Mouse (Mus musculus) myocyte (in vitro differentiated cells): ENCODE data around the gene Tbc1d17.
A peak's percentile ranks its signal among the peaks of the same experiment; 100 is the strongest.

Experiments
- MAX ChIP-seq: IDR thresholded peaks from one replicate; pipeline ENCODE4 v1.6.1; 2011; ENCODE audit warnings: low read depth, mild to moderate bottlenecking, control low read depth
- MYOD1 ChIP-seq, 3 experiments: IDR thresholded peaks; one replicate each; pipeline ENCODE4 v1.6.1; 2011; ENCODE audit warnings: control low read depth in 2 of 3, low read depth in 2 of 3, mild to moderate bottlenecking in 2 of 3, moderate library complexity in 1 of 3; ENCODE audit not compliant: insufficient read length in 2 of 3, control insufficient read depth in 1 of 3
- MYOG ChIP-seq, 3 experiments: IDR thresholded peaks; one replicate each; pipeline ENCODE4 v1.6.1; 2011; ENCODE audit warnings: control low read depth in 2 of 3, low read depth in 2 of 3, mild to moderate bottlenecking in 2 of 3; ENCODE audit not compliant: insufficient read length in 2 of 3, control insufficient read depth in 1 of 3, insufficient read depth in 1 of 3
- POLR2A ChIP-seq: IDR thresholded peaks from one replicate; pipeline ENCODE4 v1.6.1; 2011; ENCODE audit warnings: low read depth, mild to moderate bottlenecking, control low read depth, moderate library complexity; ENCODE audit not compliant: insufficient read length
- POLR2AphosphoS2 ChIP-seq: IDR thresholded peaks from one replicate; pipeline ENCODE4 v1.6.1; 2011; ENCODE audit warnings: low read depth, control low read depth; ENCODE audit not compliant: insufficient read length
- TCF12 ChIP-seq: IDR thresholded peaks from one replicate; pipeline ENCODE4 v1.6.1; 2011; ENCODE audit warnings: mild to moderate bottlenecking, control low read depth; ENCODE audit not compliant: poor library complexity, insufficient read depth, severe bottlenecking
- USF1 ChIP-seq: IDR thresholded peaks from one replicate; pipeline ENCODE4 v1.6.1; 2011; ENCODE audit warnings: low read depth, mild to moderate bottlenecking, control low read depth, moderate library complexity

DNA sequence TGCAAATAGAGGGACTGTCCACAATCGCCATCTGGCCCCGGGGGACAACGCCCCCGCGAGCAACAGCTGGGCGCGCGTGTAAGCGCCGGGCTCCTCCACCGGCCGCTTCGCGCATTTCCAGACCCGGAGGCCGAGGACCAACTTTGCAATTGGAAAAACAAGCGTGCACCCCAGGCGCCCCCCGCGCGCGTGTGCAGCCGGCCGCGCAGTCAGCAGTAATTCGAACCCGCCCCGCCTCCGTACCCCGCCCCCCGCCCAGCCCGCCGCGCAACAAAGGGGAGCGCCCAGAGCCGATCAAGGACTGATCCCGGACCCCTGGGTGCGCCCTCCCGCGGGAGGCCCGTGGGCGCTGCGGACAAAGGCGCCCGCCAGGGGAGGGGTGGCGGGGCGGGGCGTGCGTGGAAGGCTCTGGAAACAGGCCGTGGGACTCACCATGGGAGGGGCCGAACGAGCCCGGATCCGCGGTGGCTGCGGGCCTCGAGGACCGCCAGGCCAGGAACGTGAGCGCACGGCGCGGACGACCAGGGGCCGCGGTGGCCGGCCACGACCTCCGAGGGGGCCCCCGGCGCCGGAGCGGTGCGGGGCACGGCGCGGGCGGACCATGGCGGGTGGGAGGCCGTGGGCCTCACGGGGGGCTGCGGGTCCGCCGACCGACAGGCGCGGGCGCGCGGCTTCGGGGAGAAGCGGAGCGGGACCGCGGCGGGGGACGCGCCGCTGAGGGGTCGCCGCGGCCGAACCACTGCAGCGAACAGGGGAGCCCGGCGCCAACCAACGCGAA, 20.2 kb upstream of the Tbc1d17 start:
- TF ChIP-seq USF1 (no peak), MAX (no peak), POLR2AphosphoS2 (no peak), MYOD1 (IDR thresholded peaks at IDR 0.05; ENCODE audit: control insufficient read depth in 1 of 3, insufficient read length in 2 of 3, low read depth in 2 of 3) (peak in 2 of 3 experiments; percentile 42 to 87), POLR2A (peak; percentile 31), MYOG (IDR thresholded peaks at IDR 0.05; ENCODE audit: control insufficient read depth in 1 of 3, insufficient read depth in 1 of 3, insufficient read length in 2 of 3, low read depth in 2 of 3) (peak; percentile 37 to 88 (median 83)), TCF12 (no peak)
